Mouse (Mus musculus): ENCODE results near the gene Ccdc117. TPM values are rescaled to one million over a fixed set of nuclear protein-coding genes. Genes with fewer than 3 reads are reported as not detected.

Ccdc117 gene
- polyA plus RNA-seq, 1 experiment from 2014 or later = 12.4 TPM

- Histone ChIP-seq H3K4me3 (no peak overlapping the region), H3K27me3 (no peaks in the 10 kb centered on the region), H3K9me3 (no peaks in the 10 kb centered on the region), H3K9ac (no peak overlapping the region), H3K36me3 (no peaks in the 10 kb centered on the region), H3K27ac (no peak overlapping the region), H3K4me2 (no peak overlapping the region), H3K4me1 (replicated peaks) (peaks cover 3% of the 10 kb centered on the region; the same call in 1 of the 2 replicates)
- 91% methylated on average over 13 of the region's 13 CpGs for WGBS
- no peak for ATAC-seq (ENCODE audit: low FRiP score)
These were observed 59.4 kb downstream of the Ccdc117 start for GRCm38 (mm10) chr11:5482581-5482980.

Other genes starting within 250 kb of the Ccdc117 start
- 6.7 and 7.1 TPM in 2 replicates for gene Znrf3, start 97.3 kb downstream of the Ccdc117 start, polyA plus RNA-seq (2015; fragmentation: Nextera tagmentation; extraction: Ambion mirVana)
- 109 and 122 TPM in 2 replicates for gene Xbp1, start 21.5 kb downstream of the Ccdc117 start, polyA plus RNA-seq (2015; fragmentation: Nextera tagmentation; extraction: Ambion mirVana)
- not detected in 2 replicates for gene Ankrd36, start 27.5 kb upstream of the Ccdc117 start, polyA plus RNA-seq (2015; fragmentation: Nextera tagmentation; extraction: Ambion mirVana)
- 171 and 172 TPM in 2 replicates for gene Mrps24, start 173.5 kb upstream of the Ccdc117 start, polyA plus RNA-seq (2015; fragmentation: Nextera tagmentation; extraction: Ambion mirVana)
- 29.0 and 30.1 TPM in 2 replicates for gene Urgcp, start 220.2 kb upstream of the Ccdc117 start, polyA plus RNA-seq (2015; fragmentation: Nextera tagmentation; extraction: Ambion mirVana)
- 142 and 149 TPM in 2 replicates for gene Dbnl, start 246.3 kb upstream of the Ccdc117 start, polyA plus RNA-seq (2015; fragmentation: Nextera tagmentation; extraction: Ambion mirVana)

Data from hindbrain, embryonic 13.5 days (tissue).